Mouse (Mus musculus): ENCODE measurements around the gene Sept14.

GRCm38 (mm10) chr5:129740976-129741375 lies 32.7 kb upstream of the Sept14 start:
- peak; percentile 66 for TF ChIP-seq CTCF (conservative IDR thresholded peaks at IDR 0.05; ENCODE audit: low read length)
- peak; percentile 38; the same call in 1 of the 2 replicates for TF ChIP-seq POU5F1 (IDR thresholded peaks at IDR 0.05; ENCODE audit: borderline replicate concordance, low read length)
